13 mouse cellular contexts compared by ENCODE assay signal in the genomic region with DNA sequence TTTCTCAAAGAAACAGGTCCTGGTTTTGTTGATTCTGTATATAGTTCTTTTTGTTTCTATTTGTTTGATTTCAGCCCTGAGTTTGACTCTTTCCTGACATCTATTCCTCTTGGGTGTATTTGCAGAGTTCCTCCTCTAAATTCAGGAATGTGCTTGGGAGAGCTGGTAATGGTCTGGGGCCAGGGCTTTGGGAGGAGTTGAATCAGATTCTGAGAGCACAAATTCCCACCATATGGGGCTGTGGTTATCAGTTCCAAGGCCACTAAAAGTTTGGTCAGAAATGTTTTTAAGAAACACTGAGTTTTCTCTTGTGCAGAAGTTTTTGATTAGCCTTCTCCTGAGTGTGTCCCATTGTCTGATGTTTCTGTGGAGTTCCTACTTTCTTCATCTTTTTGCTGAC.
"Had no signal": no experiment of that assay in that cellular context is flagged by ENCODE, and none has a peak within 500 bp of the region (broad histone marks: within the 10 kb centered on the region; RNA-seq: fewer than 3 reads in every experiment).

No protein-coding gene starts in this region.

- ATAC-seq: lung, postnatal 0 days; midbrain, embryonic 16.5 days had no signal

- H3K36me3 ChIP-seq: liver, embryonic 15.5 days; neural tube, embryonic 15.5 days had no signal

- H3K27ac ChIP-seq: liver, embryonic 15.5 days; stomach, postnatal 0 days had no signal

- H3K9me3 ChIP-seq: liver, embryonic 15.5 days; neural tube, embryonic 15.5 days had no signal

- H3K27me3 ChIP-seq: liver, embryonic 15.5 days; neural tube, embryonic 15.5 days had no signal

- DNase-seq: kidney, adult 8-10 months; kidney, postnatal 36 days; layer of hippocampus, adult 9-11 months; layer of hippocampus, postnatal 36 days; liver; lung, adult 2 months; lung, postnatal 4 days; thymus, postnatal 4 days had no signal
